Mouse (Mus musculus) E14TG2a.4 (cell line): ENCODE results near the gene Shc2.

Experiments
- CTCF ChIP-seq: conservative IDR thresholded peaks from 2 replicates; pipeline ENCODE4 v1.5.1; 2014; ENCODE audit warnings: low read length
- NANOG ChIP-seq: IDR thresholded peaks from 2 replicates; pipeline ENCODE4 v1.6.1; 2014; ENCODE audit warnings: borderline replicate concordance, low read length, mixed read lengths
- POU5F1 ChIP-seq: IDR thresholded peaks from 2 replicates; pipeline ENCODE4 v1.6.1; 2014; ENCODE audit warnings: low read length, borderline replicate concordance

- TF ChIP-seq CTCF, result no peak
- TF ChIP-seq POU5F1, result no peak
- no peak for TF ChIP-seq NANOG
Measured at GRCm38 (mm10) chr10:79636287-79636686, 1.4 kb downstream of the Shc2 start.
